Mouse (Mus musculus) heart, embryonic 11.5 days (tissue): ENCODE measurements around the gene Arhgef26. TPM values are rescaled to one million over a fixed set of nuclear protein-coding genes. Genes with fewer than 3 reads are reported as not detected.

ENCODE experiments used
- ATAC-seq: fragments of 200-750 bp; cut with Nextera tagmentation; replicated peaks from 2 replicates; pipeline ENCODE4 v1.8.0; 2017; ENCODE audit warnings: moderate library complexity; ENCODE audit not compliant: insufficient number of reproducible peaks, low FRiP score, low TSS enrichment
- H3K27ac ChIP-seq: fragments of 300-500 bp; sonication (generic); 2 replicates; pipeline ENCODE4 v1.5.1; 2014; ENCODE audit warnings: mild to moderate bottlenecking, low read depth, low read length
- H3K27me3 ChIP-seq: fragments of 300-500 bp; sonication (generic); 2 replicates; pipeline ENCODE4 v1.6.1; 2014; ENCODE audit warnings: mild to moderate bottlenecking, low read length, mixed read lengths; ENCODE audit not compliant: control insufficient read depth, insufficient read depth
- H3K36me3 ChIP-seq: fragments of 300-500 bp; sonication (generic); 2 replicates; pipeline ENCODE4 v1.6.1; 2014; ENCODE audit warnings: mild to moderate bottlenecking, low read length, moderate library complexity, mixed read lengths; ENCODE audit not compliant: control insufficient read depth, insufficient read depth
- H3K4me1 ChIP-seq: fragments of 300-500 bp; sonication (generic); 2 replicates; pipeline ENCODE4 v1.6.1; 2014; ENCODE audit warnings: low read length; ENCODE audit not compliant: control insufficient read depth, insufficient read depth
- H3K4me2 ChIP-seq: fragments of 300-500 bp; sonication (generic); 2 replicates; pipeline ENCODE4 v1.6.1; 2014; ENCODE audit warnings: mild to moderate bottlenecking, moderate library complexity
- H3K4me3 ChIP-seq: fragments of 300-500 bp; sonication (generic); 2 replicates; pipeline ENCODE4 v1.5.1; 2014; ENCODE audit warnings: low read depth, low read length
- H3K9ac ChIP-seq: fragments of 300-500 bp; sonication (generic); 2 replicates; pipeline ENCODE4 v1.6.1; 2014; ENCODE audit warnings: mild to moderate bottlenecking, low read depth, low read length, moderate library complexity
- H3K9me3 ChIP-seq: fragments of 300-500 bp; sonication (generic); replicated peaks from 2 replicates; pipeline ENCODE4 v1.6.1; 2016; ENCODE audit warnings: low read length; ENCODE audit not compliant: control insufficient read depth
- WGBS: fragments of 180-500 bp; shearing (Covaris S2); extraction: QIAGEN DNeasy Blood & Tissue Kit; methylation state at CpG from one replicate; pipeline ENCODE4 v1.1.7; 2014; ENCODE audit not compliant: insufficient replicate concordance; 5-methylcytosine and 5-hydroxymethylcytosine counted together
- polyA plus RNA-seq: library from polyadenylated mRNA; unstranded; fragments of >200 nt; fragmentation: Nextera tagmentation; extraction: Ambion mirVana; gene quantifications from 2 replicates; pipeline ENCODE4 v1.2.1, GENCODE M21; 2014

Arhgef26 gene
- polyA plus RNA-seq, 1 experiment from 2014 or later = 5.2 TPM

DNA sequence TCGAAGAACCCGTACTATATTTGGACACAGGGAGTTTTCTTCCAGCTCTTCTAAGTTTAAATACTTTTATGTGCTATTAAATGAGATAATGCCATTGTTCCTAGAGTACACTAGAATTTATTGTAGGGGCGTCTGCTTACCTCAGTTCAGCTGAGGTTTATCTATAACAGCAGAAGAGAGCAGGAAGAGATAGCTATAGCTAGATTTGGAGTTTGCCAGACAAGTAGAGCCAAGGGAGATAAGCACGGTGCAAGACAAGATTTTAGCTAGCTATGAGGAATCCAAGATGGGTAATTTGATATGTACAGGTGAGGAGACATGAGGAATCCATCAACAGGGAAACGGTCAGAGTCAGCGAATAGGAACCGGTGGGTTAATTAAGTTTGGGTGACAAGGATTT lies 108.1 kb downstream of the Arhgef26 start:
- H3K9me3 ChIP-seq = no peaks in the 10 kb centered on the region
- no peaks in the 10 kb centered on the region; the same call in 1 of the 2 replicates for H3K4me1 ChIP-seq
- 71% methylated on average over 7 of the region's 7 CpGs for WGBS
- no peak for ATAC-seq
- no peak overlapping the region for H3K4me2 ChIP-seq
- H3K36me3 ChIP-seq = no peaks in the 10 kb centered on the region
- H3K27ac ChIP-seq = no peak overlapping the region
- H3K9ac ChIP-seq = no peak overlapping the region
- H3K27me3 ChIP-seq = no peaks in the 10 kb centered on the region
- no peak overlapping the region for H3K4me3 ChIP-seq

- ATAC-seq = no peak
- no peak overlapping the region for H3K4me2 ChIP-seq
- no peaks in the 10 kb centered on the region for H3K27me3 ChIP-seq
- no peaks in the 10 kb centered on the region for H3K9me3 ChIP-seq
- no peak overlapping the region for H3K4me3 ChIP-seq
- no peak overlapping the region for H3K27ac ChIP-seq
- H3K9ac ChIP-seq = no peak overlapping the region
- no peaks in the 10 kb centered on the region; the same call in 1 of the 2 replicates for H3K4me1 ChIP-seq
- no peaks in the 10 kb centered on the region for H3K36me3 ChIP-seq
- WGBS = 54% methylated on average over 8 of the region's 8 CpGs
Measured at GRCm38 (mm10) chr3:62447151-62447550, 109.0 kb downstream of the Arhgef26 start.

- no peak overlapping the region for H3K9ac ChIP-seq
- WGBS = 89% methylated on average over 4 of the region's 4 CpGs
- no peaks in the 10 kb centered on the region for H3K9me3 ChIP-seq
- H3K4me2 ChIP-seq = no peak overlapping the region
- no peak for ATAC-seq
- H3K36me3 ChIP-seq = no peaks in the 10 kb centered on the region
- no peak overlapping the region for H3K4me3 ChIP-seq
- no peak overlapping the region for H3K27ac ChIP-seq
- no peaks in the 10 kb centered on the region; the same call in 1 of the 2 replicates for H3K4me1 ChIP-seq
- no peaks in the 10 kb centered on the region for H3K27me3 ChIP-seq
Measured at GRCm38 (mm10) chr3:62449871-62450496, 111.8 kb downstream of the Arhgef26 start.

- Histone ChIP-seq H3K4me2 (no peak overlapping the region), H3K27me3 (no peaks in the 10 kb centered on the region), H3K4me1 (no peaks in the 10 kb centered on the region; the same call in 1 of the 2 replicates), H3K9ac (no peak overlapping the region), H3K9me3 (no peaks in the 10 kb centered on the region), H3K27ac (no peak overlapping the region), H3K36me3 (no peaks in the 10 kb centered on the region), H3K4me3 (no peak overlapping the region)
- ATAC-seq = no peak
- WGBS = 43% methylated on average over 4 of the region's 4 CpGs
Measured at GRCm38 (mm10) chr3:62452961-62453360, 114.8 kb downstream of the Arhgef26 start.

DNA sequence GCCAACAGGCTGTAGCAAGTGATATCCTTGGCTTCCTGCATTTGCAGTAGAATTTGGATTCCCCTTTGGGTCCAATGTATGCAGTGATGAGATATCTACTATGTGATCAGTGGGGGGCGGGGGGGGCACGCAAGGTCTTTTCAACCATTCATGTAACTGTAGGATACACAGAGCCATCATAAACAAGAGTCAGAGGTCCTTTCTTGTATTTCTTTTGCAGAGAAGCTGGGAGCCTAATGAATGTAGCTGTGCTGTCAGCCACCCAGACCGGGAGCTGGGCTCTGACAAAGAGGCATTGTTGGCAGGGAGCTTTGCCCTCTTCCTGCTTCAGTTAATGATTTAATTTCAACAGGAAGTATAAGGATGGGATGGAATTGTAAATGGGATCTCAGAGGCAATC lies 116.0 kb downstream of the Arhgef26 start:
- 62% methylated on average over 3 of the region's 3 CpGs for WGBS
- no peak overlapping the region for H3K4me3 ChIP-seq
- H3K4me1 ChIP-seq = no peaks in the 10 kb centered on the region; the same call in 1 of the 2 replicates
- no peak overlapping the region for H3K4me2 ChIP-seq
- H3K9me3 ChIP-seq = no peaks in the 10 kb centered on the region
- no peaks in the 10 kb centered on the region for H3K36me3 ChIP-seq
- ATAC-seq = no peak
- H3K27ac ChIP-seq = no peak overlapping the region
- no peaks in the 10 kb centered on the region for H3K27me3 ChIP-seq
- no peak overlapping the region for H3K9ac ChIP-seq

GRCm38 (mm10) chr3:62455854-62456253 lies 117.7 kb downstream of the Arhgef26 start:
- Histone ChIP-seq H3K4me2 (no peak overlapping the region), H3K36me3 (no peaks in the 10 kb centered on the region), H3K9ac (no peak overlapping the region), H3K4me1 (no peaks in the 10 kb centered on the region; the same call in 1 of the 2 replicates), H3K27me3 (no peaks in the 10 kb centered on the region), H3K9me3 (no peaks in the 10 kb centered on the region), H3K27ac (no peak overlapping the region), H3K4me3 (no peak overlapping the region)
- 58% methylated on average over 1 of the region's 1 CpGs for WGBS
- no peak for ATAC-seq

- H3K4me2 ChIP-seq = no peak overlapping the region
- no peaks in the 10 kb centered on the region for H3K4me1 ChIP-seq
- ATAC-seq = no peak; the same call in 1 of the 2 replicates
- H3K9me3 ChIP-seq = no peaks in the 10 kb centered on the region
- H3K4me3 ChIP-seq = no peak overlapping the region
- H3K27me3 ChIP-seq = no peaks in the 10 kb centered on the region
- H3K36me3 ChIP-seq = no peaks in the 10 kb centered on the region
- 46% methylated on average over 6 of the region's 6 CpGs for WGBS
- no peak overlapping the region for H3K9ac ChIP-seq
- H3K27ac ChIP-seq = no peak overlapping the region
Measured at GRCm38 (mm10) chr3:62458284-62459013, 120.3 kb downstream of the Arhgef26 start.

GRCm38 (mm10) chr3:62459483-62459882 lies 121.3 kb downstream of the Arhgef26 start:
- H3K9me3 ChIP-seq = no peaks in the 10 kb centered on the region
- H3K4me2 ChIP-seq = no peak overlapping the region
- 84% methylated on average over 6 of the region's 6 CpGs for WGBS
- no peak overlapping the region for H3K9ac ChIP-seq
- no peak overlapping the region for H3K27ac ChIP-seq
- no peaks in the 10 kb centered on the region for H3K4me1 ChIP-seq
- ATAC-seq = no peak
- no peaks in the 10 kb centered on the region for H3K36me3 ChIP-seq
- no peaks in the 10 kb centered on the region for H3K27me3 ChIP-seq
- H3K4me3 ChIP-seq = no peak overlapping the region
